Mouse (Mus musculus): ENCODE measurements around the gene Pdxdc1. TPM values are rescaled to one million over a fixed set of nuclear protein-coding genes. Genes with fewer than 3 reads are reported as not detected.

Pdxdc1 gene
- polyA plus RNA-seq (2012; rRNA removed), result 58.0 and 77.2 TPM in 2 replicates

DNA sequence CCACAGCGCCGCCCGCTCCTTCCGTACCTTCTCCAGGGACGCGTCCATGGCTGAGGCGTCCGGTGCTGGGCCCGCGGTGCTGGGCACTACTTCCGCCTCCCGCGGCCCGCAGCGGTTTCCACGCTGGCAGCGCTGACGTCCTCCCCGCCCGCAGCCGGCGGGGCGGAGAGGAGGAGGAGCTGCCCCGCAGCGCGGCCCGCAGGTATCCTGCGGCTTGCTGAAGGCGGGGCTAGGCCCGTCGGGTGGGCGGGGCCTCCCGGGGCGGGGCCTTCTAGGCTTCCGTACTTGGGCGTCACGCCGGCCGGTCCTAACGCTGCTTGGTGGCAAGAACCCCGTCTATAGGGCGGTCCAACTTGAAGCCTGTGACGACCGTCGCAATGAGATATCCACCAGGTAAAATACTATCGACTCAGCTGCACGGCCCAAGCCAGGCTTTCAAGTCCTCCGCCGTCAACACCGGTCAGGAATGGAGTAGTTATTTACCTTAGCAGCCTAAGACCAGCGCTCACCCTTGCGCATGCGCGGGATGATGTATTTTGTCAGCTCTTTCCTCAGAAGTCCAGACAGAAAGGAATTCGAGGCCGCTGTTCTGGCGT, at the start of gene Pdxdc1, which contains the start of gene Mpv17l:
Gene Pdxdc1 (minus strand): TSS at position 244 of the 596 bp plus-strand sequence.
Gene Mpv17l (plus strand): TSS at position 274 of the 596 bp plus-strand sequence.
- H3K4me1 ChIP-seq (replicated peaks; ENCODE audit: control insufficient read depth, insufficient read depth, low read length), result peaks cover 8% of the 10 kb centered on the region
- H3K27ac ChIP-seq (ENCODE audit: control insufficient read depth, insufficient read depth, low read length), result peak within 1 kb of the TSS; percentile 65; the same call in 1 of the 2 replicates
- DNase-seq, result peak; percentile 96
- no peaks in the 10 kb centered on the region for H3K27me3 ChIP-seq (ENCODE audit: control insufficient read depth, insufficient read depth, low read length)
- no peaks in the 10 kb centered on the region for H3K36me3 ChIP-seq (ENCODE audit: control insufficient read depth, insufficient read depth, low read length)
- 0 out of 2 replicates have a peak, but pooled peaks have one; percentile 18 for TF ChIP-seq CTCF (IDR thresholded peaks at IDR 0.05; ENCODE audit: borderline replicate concordance, control insufficient read depth, extremely low read depth, insufficient read depth, low read length, poor library complexity)
- peak; percentile 33; the same call in 1 of the 2 replicates for TF ChIP-seq POLR2A (IDR thresholded peaks at IDR 0.05; ENCODE audit: control insufficient read depth, extremely low read depth, insufficient read depth, low read length, poor library complexity)
- H3K4me3 ChIP-seq (ENCODE audit: control insufficient read depth, insufficient read depth, low read length), result peak within 1 kb of the TSS; percentile 96
- WGBS, result under 1% methylated on average over 53 of the region's 57 CpGs

DNA sequence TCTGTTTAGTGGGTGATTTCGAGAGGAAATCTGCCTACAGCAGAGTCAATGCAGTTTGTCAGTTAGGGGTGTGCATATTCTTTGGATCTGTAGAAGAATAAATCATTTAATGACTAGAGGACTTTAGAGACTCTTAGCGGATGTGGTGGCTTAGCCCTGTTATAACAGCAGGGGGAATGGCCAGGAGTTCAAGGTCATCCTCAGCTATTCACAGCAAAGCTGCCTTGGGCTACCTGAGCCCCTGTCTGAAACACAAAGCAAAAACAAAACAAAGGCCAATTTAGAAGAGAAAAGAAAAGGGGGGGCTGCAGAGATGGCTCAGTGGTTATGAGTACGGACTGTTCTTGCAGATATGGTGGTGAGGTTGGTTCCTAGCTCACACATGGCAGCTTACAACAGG, 48.3 kb upstream of the Pdxdc1 start:
- Histone ChIP-seq H3K27me3 (ENCODE audit: control insufficient read depth, insufficient read depth, low read length) (no peaks in the 10 kb centered on the region), H3K4me1 (replicated peaks; ENCODE audit: control insufficient read depth, insufficient read depth, low read length) (no peaks in the 10 kb centered on the region), H3K27ac (ENCODE audit: control insufficient read depth, insufficient read depth, low read length) (no peak overlapping the region), H3K4me3 (ENCODE audit: control insufficient read depth, insufficient read depth, low read length) (no peak overlapping the region), H3K36me3 (ENCODE audit: control insufficient read depth, insufficient read depth, low read length) (no peaks in the 10 kb centered on the region)
- 90% methylated on average over 3 of the region's 3 CpGs for WGBS
- DNase-seq, result no peak
- TF ChIP-seq POLR2A (IDR thresholded peaks at IDR 0.05; ENCODE audit: control insufficient read depth, extremely low read depth, insufficient read depth, low read length, poor library complexity) (no peak), CTCF (IDR thresholded peaks at IDR 0.05; ENCODE audit: borderline replicate concordance, control insufficient read depth, extremely low read depth, insufficient read depth, low read length, poor library complexity) (no peak)

DNA sequence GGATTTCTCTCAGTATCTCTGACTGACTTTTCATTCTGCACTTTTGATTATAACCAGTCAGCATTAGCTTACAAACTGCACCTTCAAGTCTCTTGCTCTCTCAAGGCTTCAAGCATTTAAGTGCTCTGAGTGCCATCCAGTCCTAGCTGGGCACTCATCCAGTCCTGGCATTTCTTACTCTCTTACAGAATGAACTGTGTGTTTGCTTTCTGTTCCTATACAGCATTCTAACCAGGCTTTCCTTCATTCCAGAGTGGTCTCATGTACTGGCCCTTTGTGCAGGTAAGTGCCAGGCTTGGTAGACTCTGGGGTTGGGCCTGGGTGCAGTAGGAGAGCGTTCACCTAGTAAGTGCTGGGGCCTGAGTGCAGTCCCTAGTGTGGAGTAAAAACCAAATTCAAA, 43.4 kb upstream of the Pdxdc1 start:
- 97% methylated on average over 1 of the region's 1 CpGs for WGBS
- TF ChIP-seq CTCF (IDR thresholded peaks at IDR 0.05; ENCODE audit: borderline replicate concordance, control insufficient read depth, extremely low read depth, insufficient read depth, low read length, poor library complexity) (no peak), POLR2A (IDR thresholded peaks at IDR 0.05; ENCODE audit: control insufficient read depth, extremely low read depth, insufficient read depth, low read length, poor library complexity) (no peak)
- H3K27ac ChIP-seq (ENCODE audit: control insufficient read depth, insufficient read depth, low read length), result no peak overlapping the region

DNA sequence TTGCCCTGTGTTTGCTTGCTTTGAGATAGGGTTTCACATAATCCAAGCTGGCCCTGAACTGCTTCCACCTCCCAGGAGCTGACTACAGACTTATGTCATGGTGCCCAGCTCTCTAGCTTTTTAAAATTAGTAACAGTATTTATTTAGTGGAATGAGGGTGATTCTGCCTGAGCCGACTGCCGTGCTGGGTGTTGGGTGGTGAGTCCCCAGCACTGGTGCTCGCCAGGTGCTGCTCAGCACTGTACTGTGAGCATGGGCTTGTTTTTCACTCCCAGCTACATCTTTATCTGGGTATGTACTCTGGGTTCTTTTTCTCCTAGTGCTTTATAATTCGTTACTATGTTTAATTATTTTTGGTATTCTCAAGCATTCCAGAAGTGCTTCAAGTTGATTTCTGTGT, 42.2 kb upstream of the Pdxdc1 start:
- Histone ChIP-seq H3K4me3 (ENCODE audit: control insufficient read depth, insufficient read depth, low read length) (no peak overlapping the region), H3K27me3 (ENCODE audit: control insufficient read depth, insufficient read depth, low read length) (no peaks in the 10 kb centered on the region; the same call in 1 of the 2 replicates), H3K36me3 (ENCODE audit: control insufficient read depth, insufficient read depth, low read length) (no peaks in the 10 kb centered on the region), H3K4me1 (replicated peaks; ENCODE audit: control insufficient read depth, insufficient read depth, low read length) (no peaks in the 10 kb centered on the region), H3K27ac (ENCODE audit: control insufficient read depth, insufficient read depth, low read length) (no peak overlapping the region)
- no peak for DNase-seq
- WGBS, result 94% methylated on average over 4 of the region's 4 CpGs
- TF ChIP-seq POLR2A (IDR thresholded peaks at IDR 0.05; ENCODE audit: control insufficient read depth, extremely low read depth, insufficient read depth, low read length, poor library complexity) (no peak), CTCF (IDR thresholded peaks at IDR 0.05; ENCODE audit: borderline replicate concordance, control insufficient read depth, extremely low read depth, insufficient read depth, low read length, poor library complexity) (no peak)

More for the DNA sequence above, 43.4 kb upstream of the Pdxdc1 start:
- no peak for DNase-seq
- Histone ChIP-seq H3K4me3 (ENCODE audit: control insufficient read depth, insufficient read depth, low read length) (no peak overlapping the region), H3K27me3 (ENCODE audit: control insufficient read depth, insufficient read depth, low read length) (no peaks in the 10 kb centered on the region), H3K36me3 (ENCODE audit: control insufficient read depth, insufficient read depth, low read length) (no peaks in the 10 kb centered on the region), H3K4me1 (replicated peaks; ENCODE audit: control insufficient read depth, insufficient read depth, low read length) (no peaks in the 10 kb centered on the region)

DNA sequence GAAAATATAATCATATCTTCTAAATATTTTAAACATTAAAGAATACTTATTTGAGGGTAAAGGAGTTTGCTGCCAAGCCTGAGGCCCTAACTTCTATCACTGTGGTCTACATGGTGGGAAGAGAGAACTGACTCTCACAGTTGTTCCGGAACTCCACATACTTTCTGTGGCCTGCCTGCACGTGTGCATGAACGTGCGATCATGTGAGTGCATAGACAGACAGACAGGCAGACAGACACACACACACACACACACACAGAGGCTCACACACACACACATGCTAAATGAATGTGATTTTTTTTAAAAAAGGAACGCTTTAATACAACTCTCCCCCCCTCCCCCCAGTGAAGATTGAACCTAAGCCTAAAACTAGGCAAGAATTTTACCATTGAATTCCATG, 41.8 kb upstream of the Pdxdc1 start:
- DNase-seq, result no peak
- H3K4me3 ChIP-seq (ENCODE audit: control insufficient read depth, insufficient read depth, low read length), result no peak overlapping the region
- no peaks in the 10 kb centered on the region; the same call in 1 of the 2 replicates for H3K27me3 ChIP-seq (ENCODE audit: control insufficient read depth, insufficient read depth, low read length)
- H3K4me1 ChIP-seq (replicated peaks; ENCODE audit: control insufficient read depth, insufficient read depth, low read length), result no peaks in the 10 kb centered on the region
- no peaks in the 10 kb centered on the region for H3K36me3 ChIP-seq (ENCODE audit: control insufficient read depth, insufficient read depth, low read length)
- no peak overlapping the region for H3K27ac ChIP-seq (ENCODE audit: control insufficient read depth, insufficient read depth, low read length)
- 83% methylated on average over 5 of the region's 5 CpGs for WGBS
- TF ChIP-seq POLR2A (IDR thresholded peaks at IDR 0.05; ENCODE audit: control insufficient read depth, extremely low read depth, insufficient read depth, low read length, poor library complexity), result no peak
- no peak for TF ChIP-seq CTCF (IDR thresholded peaks at IDR 0.05; ENCODE audit: borderline replicate concordance, control insufficient read depth, extremely low read depth, insufficient read depth, low read length, poor library complexity)

DNA sequence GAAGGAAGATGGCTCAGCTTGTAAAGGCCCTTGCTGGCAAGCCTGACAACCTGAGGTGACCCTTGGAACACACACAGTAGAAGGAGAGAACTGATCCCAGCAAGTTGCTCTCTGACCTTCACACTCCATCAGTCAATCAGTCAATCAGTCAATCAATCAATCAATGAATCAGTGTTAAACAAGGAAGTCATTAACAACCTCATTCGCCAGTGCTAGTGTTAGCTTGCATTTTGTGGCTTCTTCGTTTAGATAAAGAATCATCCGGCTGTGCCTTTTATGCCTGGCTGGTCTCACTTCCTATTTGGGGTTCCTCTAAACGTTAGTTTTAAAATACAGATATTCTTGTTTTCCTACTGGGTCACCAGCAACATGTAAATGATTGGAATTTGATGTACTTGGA, 41.2 kb upstream of the Pdxdc1 start:
- Histone ChIP-seq H3K36me3 (ENCODE audit: control insufficient read depth, insufficient read depth, low read length) (no peaks in the 10 kb centered on the region), H3K27me3 (ENCODE audit: control insufficient read depth, insufficient read depth, low read length) (no peaks in the 10 kb centered on the region; the same call in 1 of the 2 replicates), H3K4me3 (ENCODE audit: control insufficient read depth, insufficient read depth, low read length) (no peak overlapping the region), H3K27ac (ENCODE audit: control insufficient read depth, insufficient read depth, low read length) (no peak overlapping the region), H3K4me1 (replicated peaks; ENCODE audit: control insufficient read depth, insufficient read depth, low read length) (no peaks in the 10 kb centered on the region)
- 31% methylated on average over 4 of the region's 4 CpGs for WGBS
- TF ChIP-seq CTCF (IDR thresholded peaks at IDR 0.05; ENCODE audit: borderline replicate concordance, control insufficient read depth, extremely low read depth, insufficient read depth, low read length, poor library complexity) (no peak), POLR2A (IDR thresholded peaks at IDR 0.05; ENCODE audit: control insufficient read depth, extremely low read depth, insufficient read depth, low read length, poor library complexity) (no peak)
- no peak for DNase-seq

Measured in thymus, adult 2 months (tissue).